ENCODE assay signal across 9 mouse cellular contexts in genomic region chr11:81153841-81154240, GRCm38 (mm10).
DNase-seq lines count a peak whose midpoint lies in the region; ATAC-seq and TF ChIP-seq lines count a peak whose summit lies in the region.
"Had no signal": no experiment of that assay in that cellular context is flagged by ENCODE, and none has a peak within 500 bp of the region (broad histone marks: within the 10 kb centered on the region; RNA-seq: fewer than 3 reads in every experiment).

No protein-coding gene starts in this region.

- H3K27me3 ChIP-seq in heart, postnatal 0 days (ENCODE audit: control insufficient read depth, insufficient read depth, low read length), result peaks cover 62% of the 10 kb centered on the region
- peaks cover 15% of the 10 kb centered on the region for H3K27me3 ChIP-seq in hindbrain, embryonic 14.5 days (ENCODE audit: control insufficient read depth, insufficient read depth, low read length)
- peaks cover 54% of the 10 kb centered on the region for H3K27me3 ChIP-seq in midbrain, embryonic 12.5 days

- TF ChIP-seq CTCF in heart, postnatal 0 days (IDR thresholded peaks at IDR 0.05; ENCODE audit: low read depth), result no peak
- no peak for TF ChIP-seq CTCF in cortical plate, adult 2 months (IDR thresholded peaks at IDR 0.05; ENCODE audit: extremely low read depth, insufficient read depth, low read length)

- H3K4me2 ChIP-seq in heart, postnatal 0 days (ENCODE audit: low read depth, low read length), result peak overlapping the region; percentile 64
- peak overlapping the region; percentile 98 for H3K4me2 ChIP-seq in hindbrain, embryonic 14.5 days (replicated peaks)
- H3K4me2 ChIP-seq in midbrain, embryonic 12.5 days (replicated peaks), result peak overlapping the region; percentile 93

- H3K27ac ChIP-seq in heart, postnatal 0 days (ENCODE audit: low read depth), result no peak overlapping the region
- H3K27ac ChIP-seq in cortical plate, adult 2 months (ENCODE audit: insufficient read depth, low read length), result no peak overlapping the region
- H3K27ac ChIP-seq in hindbrain, embryonic 14.5 days, result peak overlapping the region; percentile 82; the same call in 1 of the 2 replicates
- no peak overlapping the region for H3K27ac ChIP-seq in midbrain, embryonic 12.5 days (replicated peaks)

- peak overlapping the region; percentile 44 for H3K4me3 ChIP-seq in heart, postnatal 0 days (ENCODE audit: low read depth, low read length)
- peak overlapping the region; percentile 76; the same call in 1 of the 2 replicates for H3K4me3 ChIP-seq in cortical plate, adult 2 months (ENCODE audit: insufficient read depth, low read length)
- peak overlapping the region; percentile 68 for H3K4me3 ChIP-seq in hindbrain, embryonic 14.5 days (replicated peaks; ENCODE audit: low read length)
- H3K4me3 ChIP-seq in midbrain, embryonic 12.5 days, result peak overlapping the region; percentile 65
- H3K4me3 ChIP-seq: erythroblast, embryonic 14.5 days had no signal

- ATAC-seq in heart, postnatal 0 days (ENCODE audit: insufficient read depth, low read depth), result no peak
- ATAC-seq in hindbrain, embryonic 14.5 days (ENCODE audit: low FRiP score), result peak; percentile 21; the same call in 1 of the 2 replicates
- 0 out of 2 replicates have a peak, but pooled peaks have one; percentile 5 for ATAC-seq in midbrain, embryonic 12.5 days (ENCODE audit: low FRiP score, low read depth)

- H3K4me1 ChIP-seq in heart, postnatal 0 days (ENCODE audit: control insufficient read depth, insufficient read depth), result 0 out of 2 replicates have a peak, but pooled peaks cover 7% of the 10 kb centered on the region
- peaks cover 4% of the 10 kb centered on the region for H3K4me1 ChIP-seq in cortical plate, adult 2 months (ENCODE audit: control insufficient read depth, insufficient read depth, low read length)
- peaks cover 8% of the 10 kb centered on the region for H3K4me1 ChIP-seq in hindbrain, embryonic 14.5 days (replicated peaks; ENCODE audit: control insufficient read depth, insufficient read depth, low read length)
- peaks cover 21% of the 10 kb centered on the region for H3K4me1 ChIP-seq in midbrain, embryonic 12.5 days

- TF ChIP-seq EP300 in heart, postnatal 0 days (IDR thresholded peaks at IDR 0.05; ENCODE audit: low read depth), result no peak

- 19% methylated on average over 13 of the region's 13 CpGs for WGBS in heart, postnatal 0 days
- 9% methylated on average over 13 of the region's 13 CpGs for WGBS in hindbrain, embryonic 14.5 days
- 12% methylated on average over 13 of the region's 13 CpGs for WGBS in midbrain, embryonic 12.5 days

- no peak overlapping the region for H3K9ac ChIP-seq in heart, postnatal 0 days (replicated peaks; ENCODE audit: low read depth, low read length)
- H3K9ac ChIP-seq in hindbrain, embryonic 14.5 days, result peak overlapping the region; percentile 81; the same call in 1 of the 2 replicates
- H3K9ac ChIP-seq in midbrain, embryonic 12.5 days (replicated peaks), result no peak overlapping the region

- no peaks in the 10 kb centered on the region for H3K9me3 ChIP-seq in heart, postnatal 0 days (replicated peaks; ENCODE audit: control insufficient read depth, low read length)
- no peaks in the 10 kb centered on the region for H3K9me3 ChIP-seq in hindbrain, embryonic 14.5 days (ENCODE audit: control insufficient read depth, low read length)
- no peaks in the 10 kb centered on the region for H3K9me3 ChIP-seq in midbrain, embryonic 12.5 days

- no peaks in the 10 kb centered on the region for H3K36me3 ChIP-seq in heart, postnatal 0 days (replicated peaks; ENCODE audit: control insufficient read depth, insufficient read depth, low read length)
- H3K36me3 ChIP-seq in hindbrain, embryonic 14.5 days (replicated peaks; ENCODE audit: control insufficient read depth, insufficient read depth), result no peaks in the 10 kb centered on the region
- no peaks in the 10 kb centered on the region for H3K36me3 ChIP-seq in midbrain, embryonic 12.5 days

- no peak for TF ChIP-seq POLR2A in cortical plate, adult 2 months (IDR thresholded peaks at IDR 0.05; ENCODE audit: extremely low read depth, insufficient read depth, low read length)

- no peak for DNase-seq in heart, postnatal 0 days (ENCODE audit: low spot score)
- no peak for DNase-seq in heart, adult 9 months (ENCODE audit: low spot score in 2 of 2)
- DNase-seq in hindbrain, embryonic 14.5 days (ENCODE audit: low spot score), result no peak
- no peak for DNase-seq in gastrocnemius, adult 18-20 months (ENCODE audit: low spot score)
- no peak for DNase-seq in cerebellum, adult 11-12 months
- no peak for DNase-seq in natural killer cell, adult 2 months (ENCODE audit: low spot score in 2 of 2)
